In the genomic region with DNA sequence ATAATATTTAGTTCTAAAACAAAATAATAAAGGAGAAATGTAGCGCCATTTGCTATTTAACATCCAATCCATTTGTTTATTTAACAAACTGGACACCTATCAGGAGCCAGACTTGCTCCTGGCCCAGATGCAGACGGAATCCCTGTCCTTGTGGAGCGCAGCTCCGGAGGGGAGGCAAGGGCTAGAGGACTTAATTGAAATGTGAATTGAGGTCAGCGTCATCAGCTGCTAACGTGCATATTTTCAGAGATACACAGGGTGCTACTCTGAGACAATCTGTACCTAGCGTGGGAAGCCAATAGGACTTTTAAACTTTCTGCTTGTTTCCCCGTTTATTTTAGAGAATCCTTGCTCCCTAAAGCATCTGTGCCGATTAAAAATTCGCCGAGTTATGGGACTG, we compare ENCODE assay signal across 20 mouse cellular contexts. TPM values are rescaled to one million over a fixed set of nuclear protein-coding genes. Genes with fewer than 3 reads are reported as not detected.
"Had no signal": no experiment of that assay in that cellular context is flagged by ENCODE, and none has a peak within 500 bp of the region (broad histone marks: within the 10 kb centered on the region; RNA-seq: fewer than 3 reads in every experiment).

No protein-coding gene starts in this region.

- H3K9me3 ChIP-seq: limb, embryonic 15.5 days; liver, embryonic 13.5 days; midbrain, embryonic 12.5 days; neural tube, embryonic 15.5 days had no signal

- H3K4me3 ChIP-seq: limb, embryonic 15.5 days; liver, embryonic 13.5 days; midbrain, embryonic 12.5 days; myocyte; neural tube, embryonic 15.5 days had no signal

- H3K36me3 ChIP-seq: limb, embryonic 15.5 days; liver, embryonic 13.5 days; midbrain, embryonic 12.5 days; neural tube, embryonic 15.5 days had no signal

- DNase-seq: layer of hippocampus, adult 9-11 months; layer of hippocampus, postnatal 36 days; liver, embryonic 13.5 days; lung, adult 18-20 months; right cerebral cortex, postnatal 4 days; spleen, adult 18-20 months; thymus, adult 18-20 months; thymus, postnatal 14 days had no signal

- H3K4me2 ChIP-seq: limb, embryonic 15.5 days; liver, embryonic 13.5 days; midbrain, embryonic 12.5 days; neural tube, embryonic 15.5 days had no signal

- H3K4me1 ChIP-seq: limb, embryonic 15.5 days; liver, embryonic 13.5 days; midbrain, embryonic 12.5 days; neural tube, embryonic 15.5 days had no signal

- H3K27me3 ChIP-seq: limb, embryonic 15.5 days; liver, embryonic 13.5 days; midbrain, embryonic 12.5 days; neural tube, embryonic 15.5 days had no signal

- H3K27ac ChIP-seq: limb, embryonic 15.5 days; liver, embryonic 13.5 days; midbrain, embryonic 12.5 days; neural tube, embryonic 15.5 days had no signal

- H3K9ac ChIP-seq: limb, embryonic 15.5 days; liver, embryonic 13.5 days; midbrain, embryonic 12.5 days; neural tube, embryonic 15.5 days had no signal

RNA-seq across cellular contexts. Expression of a gene that starts 27.3 kb away (rescaled TPM):
- total RNA-seq: layer of hippocampus, adult 18-20 months; layer of hippocampus, postnatal 36 days; left cerebral cortex, postnatal 25 days; megakaryocyte-erythroid progenitor cell, adult 5-6 weeks had no signal
- polyA plus RNA-seq: kidney, postnatal 0 days; limb, embryonic 11.5 days; midbrain, embryonic 12.5 days; stomach, embryonic 14.5 days had no signal

RNA-seq across cellular contexts. Expression of a gene that starts 42.3 kb away (rescaled TPM):
- total RNA-seq: layer of hippocampus, adult 18-20 months; layer of hippocampus, postnatal 36 days; left cerebral cortex, adult 8-10 months; left cerebral cortex, postnatal 25 days; megakaryocyte-erythroid progenitor cell, adult 5-6 weeks had no signal
- polyA plus RNA-seq: limb, embryonic 11.5 days; limb, embryonic 15.5 days; liver, embryonic 13.5 days; midbrain, embryonic 12.5 days; neural tube, embryonic 11.5 days; neural tube, embryonic 15.5 days; stomach, embryonic 14.5 days had no signal

RNA-seq across cellular contexts. Expression of a gene that starts 55.4 kb away (rescaled TPM):
- polyA plus RNA-seq: limb, embryonic 11.5 days; liver, embryonic 13.5 days; myocyte; stomach, embryonic 14.5 days had no signal
